Mouse (Mus musculus): Measurements from ENCODE around the gene Gtf2ird1.

DNA sequence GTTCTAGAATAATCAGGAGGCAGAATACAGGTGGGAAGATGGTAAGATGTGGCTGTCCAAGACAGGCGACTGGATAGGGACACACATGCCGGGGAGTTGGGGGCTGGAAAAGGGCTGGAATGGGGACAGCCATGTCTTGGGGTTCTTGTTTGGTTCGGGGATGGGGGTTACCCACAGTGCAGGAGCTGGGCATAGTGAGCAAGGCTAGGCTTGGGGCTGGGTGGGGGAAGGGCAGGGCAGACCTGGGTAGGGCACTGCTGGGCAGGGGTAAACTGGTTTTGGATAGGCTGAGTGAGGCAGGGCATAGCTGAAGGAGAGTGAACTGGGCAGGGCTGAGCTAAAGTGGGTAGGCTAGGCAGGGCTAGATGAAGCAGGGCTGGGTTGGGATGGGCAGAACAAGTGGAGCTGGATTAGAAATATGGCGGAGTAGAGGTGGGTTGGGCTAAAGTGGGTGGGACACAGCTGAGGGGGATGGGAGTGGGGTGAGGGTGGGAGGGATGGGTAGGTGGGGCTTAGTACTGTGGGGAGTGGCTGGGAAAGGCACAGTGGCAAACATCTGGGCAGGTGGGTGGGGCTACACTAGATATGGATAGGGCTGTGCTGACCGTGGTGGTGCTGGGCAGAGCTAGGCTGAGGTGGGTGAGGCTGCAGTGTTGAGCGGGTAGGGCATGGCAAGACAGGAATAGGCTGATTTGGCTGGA is 46.8 kb downstream of the Gtf2ird1 start:
- TF ChIP-seq CTCF (conservative IDR thresholded peaks at IDR 0.05 in 1 of 2, IDR thresholded peaks at IDR 0.05 in 1 of 2; ENCODE audit: low read depth in 2 of 2, low read length in 2 of 2), result no peak
- TF ChIP-seq POLR2A (IDR thresholded peaks at IDR 0.05; ENCODE audit: low read depth, low read length), result no peak
- TF ChIP-seq MAX (IDR thresholded peaks at IDR 0.05; ENCODE audit: low read length), result no peak

All from CH12.LX (cell line).